Mouse (Mus musculus) midbrain, embryonic 12.5 days (tissue): ENCODE data around the gene Ccr6. TPM values are rescaled to one million over a fixed set of nuclear protein-coding genes. Genes with fewer than 3 reads are reported as not detected.

Source experiments
- ATAC-seq: fragments of 200-750 bp; cut with Nextera tagmentation; 2 replicates; pipeline ENCODE4 v1.8.0; 2017; ENCODE audit warnings: low read depth, moderate TSS enrichment, moderate library complexity; ENCODE audit not compliant: low FRiP score
- H3K27ac ChIP-seq: fragments of 300-500 bp; sonication (generic); replicated peaks from 2 replicates; pipeline ENCODE4 v1.5.1; 2016; ENCODE audit warnings: mild to moderate bottlenecking
- H3K27me3 ChIP-seq: fragments of 300-500 bp; sonication (generic); 2 replicates; pipeline ENCODE4 v1.6.1; 2016; ENCODE audit warnings: mild to moderate bottlenecking
- H3K36me3 ChIP-seq: fragments of 300-500 bp; sonication (generic); 2 replicates; pipeline ENCODE4 v1.6.1; 2016
- H3K4me1 ChIP-seq: fragments of 300-500 bp; sonication (generic); 2 replicates; pipeline ENCODE4 v1.6.1; 2016
- H3K4me2 ChIP-seq: fragments of 300-500 bp; sonication (generic); replicated peaks from 2 replicates; pipeline ENCODE4 v1.6.1; 2016; ENCODE audit warnings: mild to moderate bottlenecking, moderate library complexity
- H3K4me3 ChIP-seq: fragments of 300-500 bp; sonication (generic); 2 replicates; pipeline ENCODE4 v1.5.1; 2016; ENCODE audit warnings: mild to moderate bottlenecking
- H3K9ac ChIP-seq: fragments of 300-500 bp; sonication (generic); replicated peaks from 2 replicates; pipeline ENCODE4 v1.6.1; 2016; ENCODE audit warnings: mild to moderate bottlenecking, moderate library complexity
- H3K9me3 ChIP-seq: fragments of 300-500 bp; sonication (generic); 2 replicates; pipeline ENCODE4 v1.6.1; 2016; ENCODE audit warnings: mild to moderate bottlenecking
- whole genome bisulfite sequencing: fragments of 180-500 bp; shearing (Covaris S2); methylation state at CpG from one replicate; pipeline ENCODE4 v1.1.7; 2016; 5-methylcytosine and 5-hydroxymethylcytosine counted together
- polyA plus RNA-seq: library from polyadenylated mRNA; unstranded; fragments of >200 nt; fragmentation: Nextera tagmentation; extraction: Ambion mirVana; gene quantifications from 2 replicates; pipeline ENCODE4 v1.2.1, GENCODE M21; 2016

The Ccr6 gene
- polyA plus RNA-seq, 1 experiment from 2014 or later: not detected

DNA sequence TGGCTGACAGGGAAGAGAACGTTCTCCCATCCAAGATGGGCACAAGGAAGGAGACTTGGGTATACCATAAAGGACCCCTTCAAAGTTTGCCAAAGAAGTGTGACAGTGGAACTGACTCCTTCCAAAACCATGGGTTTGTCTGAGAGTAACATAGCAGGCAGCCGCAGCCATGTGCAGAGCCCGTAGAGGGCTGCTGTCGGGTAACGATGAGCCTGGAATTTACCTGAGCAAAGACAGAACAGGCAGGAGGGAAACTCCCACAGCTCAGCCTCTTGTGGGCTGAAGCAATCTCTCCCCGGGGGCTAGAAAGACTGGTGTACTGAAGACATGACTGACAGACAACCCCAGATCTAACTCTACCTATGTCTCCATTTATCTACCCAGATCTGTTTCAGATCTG is 24.4 kb upstream of the Ccr6 start:
- 90% methylated on average over 6 of the region's 6 CpGs for WGBS
- Histone ChIP-seq H3K4me3 (no peak overlapping the region), H3K4me2 (no peak overlapping the region), H3K9ac (no peak overlapping the region), H3K27me3 (no peaks in the 10 kb centered on the region), H3K4me1 (no peaks in the 10 kb centered on the region), H3K36me3 (no peaks in the 10 kb centered on the region), H3K9me3 (no peaks in the 10 kb centered on the region; the same call in 1 of the 2 replicates), H3K27ac (no peak overlapping the region)
- no peak for ATAC-seq

GRCm38 (mm10) chr17:8214369-8214768 is 21.5 kb upstream of the Ccr6 start:
- no peak for ATAC-seq
- no peaks in the 10 kb centered on the region for H3K27me3 ChIP-seq
- H3K4me1 ChIP-seq: no peaks in the 10 kb centered on the region
- no peaks in the 10 kb centered on the region for H3K36me3 ChIP-seq
- WGBS: 90% methylated on average over 1 of the region's 1 CpGs
- H3K9ac ChIP-seq: no peak overlapping the region
- no peak overlapping the region for H3K4me2 ChIP-seq
- H3K4me3 ChIP-seq: no peak overlapping the region
- H3K27ac ChIP-seq: no peak overlapping the region
- no peaks in the 10 kb centered on the region for H3K9me3 ChIP-seq

GRCm38 (mm10) chr17:8215016-8215745 is 20.7 kb upstream of the Ccr6 start:
- Histone ChIP-seq H3K27me3 (no peaks in the 10 kb centered on the region), H3K4me3 (no peak overlapping the region), H3K4me2 (no peak overlapping the region), H3K36me3 (no peaks in the 10 kb centered on the region), H3K9me3 (no peaks in the 10 kb centered on the region), H3K9ac (no peak overlapping the region), H3K4me1 (no peaks in the 10 kb centered on the region), H3K27ac (no peak overlapping the region)
- no peak for ATAC-seq
- WGBS: 91% methylated on average over 12 of the region's 12 CpGs

GRCm38 (mm10) chr17:8223225-8223624 is 12.6 kb upstream of the Ccr6 start:
- Histone ChIP-seq H3K9me3 (no peaks in the 10 kb centered on the region), H3K27ac (no peak overlapping the region), H3K4me3 (no peak overlapping the region), H3K4me2 (no peak overlapping the region), H3K9ac (no peak overlapping the region), H3K4me1 (no peaks in the 10 kb centered on the region), H3K36me3 (no peaks in the 10 kb centered on the region), H3K27me3 (no peaks in the 10 kb centered on the region)
- 93% methylated on average over 10 of the region's 10 CpGs for whole genome bisulfite sequencing
- ATAC-seq: no peak

- Histone ChIP-seq H3K27ac (no peak overlapping the region), H3K36me3 (no peaks in the 10 kb centered on the region), H3K4me2 (no peak overlapping the region), H3K4me1 (no peaks in the 10 kb centered on the region), H3K9ac (no peak overlapping the region), H3K9me3 (no peaks in the 10 kb centered on the region), H3K4me3 (no peak overlapping the region), H3K27me3 (no peaks in the 10 kb centered on the region)
- ATAC-seq: no peak
- WGBS: 84% methylated on average over 1 of the region's 1 CpGs
Measured at GRCm38 (mm10) chr17:8224072-8224471, 11.8 kb upstream of the Ccr6 start.

- Histone ChIP-seq H3K4me1 (no peaks in the 10 kb centered on the region), H3K9ac (no peak overlapping the region), H3K27me3 (no peaks in the 10 kb centered on the region), H3K9me3 (no peaks in the 10 kb centered on the region), H3K4me2 (no peak overlapping the region), H3K4me3 (no peak overlapping the region), H3K36me3 (no peaks in the 10 kb centered on the region), H3K27ac (no peak overlapping the region)
- ATAC-seq: no peak
- WGBS: 97% methylated on average over 2 of the region's 2 CpGs
Measured at GRCm38 (mm10) chr17:8225166-8225565, 10.7 kb upstream of the Ccr6 start.

DNA sequence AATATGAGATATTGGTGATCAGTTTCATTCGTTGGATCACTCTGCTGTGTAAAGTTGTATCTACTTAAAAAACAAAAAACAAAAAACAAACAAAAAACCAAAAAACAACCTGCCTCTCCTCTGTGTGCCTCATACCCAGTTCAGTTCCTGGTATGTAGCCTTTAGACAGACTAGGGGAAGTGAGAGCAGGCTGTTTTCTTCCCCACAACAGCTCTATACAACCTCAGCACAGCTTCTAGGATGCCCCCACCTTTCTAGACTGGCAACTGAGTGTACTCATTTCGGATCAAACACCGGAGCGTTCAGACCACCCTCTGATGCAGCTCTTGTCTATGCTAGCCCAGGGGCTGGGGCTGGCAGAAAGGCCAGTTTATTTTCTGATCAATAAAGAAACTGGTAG is 10.1 kb upstream of the Ccr6 start:
- no peaks in the 10 kb centered on the region for H3K9me3 ChIP-seq
- no peaks in the 10 kb centered on the region for H3K27me3 ChIP-seq
- no peaks in the 10 kb centered on the region for H3K36me3 ChIP-seq
- 84% methylated on average over 4 of the region's 4 CpGs for WGBS
- H3K9ac ChIP-seq: no peak overlapping the region
- H3K4me1 ChIP-seq: no peaks in the 10 kb centered on the region
- no peak for ATAC-seq
- no peak overlapping the region for H3K4me3 ChIP-seq
- H3K27ac ChIP-seq: no peak overlapping the region
- H3K4me2 ChIP-seq: no peak overlapping the region

- Histone ChIP-seq H3K36me3 (no peaks in the 10 kb centered on the region), H3K27ac (no peak overlapping the region), H3K9me3 (no peaks in the 10 kb centered on the region), H3K9ac (no peak overlapping the region), H3K4me2 (no peak overlapping the region), H3K27me3 (no peaks in the 10 kb centered on the region), H3K4me1 (no peaks in the 10 kb centered on the region), H3K4me3 (no peak overlapping the region)
- WGBS: 49% methylated on average over 9 of the region's 9 CpGs
- no peak for ATAC-seq
Measured at GRCm38 (mm10) chr17:8228622-8229021, 7.2 kb upstream of the Ccr6 start.

DNA sequence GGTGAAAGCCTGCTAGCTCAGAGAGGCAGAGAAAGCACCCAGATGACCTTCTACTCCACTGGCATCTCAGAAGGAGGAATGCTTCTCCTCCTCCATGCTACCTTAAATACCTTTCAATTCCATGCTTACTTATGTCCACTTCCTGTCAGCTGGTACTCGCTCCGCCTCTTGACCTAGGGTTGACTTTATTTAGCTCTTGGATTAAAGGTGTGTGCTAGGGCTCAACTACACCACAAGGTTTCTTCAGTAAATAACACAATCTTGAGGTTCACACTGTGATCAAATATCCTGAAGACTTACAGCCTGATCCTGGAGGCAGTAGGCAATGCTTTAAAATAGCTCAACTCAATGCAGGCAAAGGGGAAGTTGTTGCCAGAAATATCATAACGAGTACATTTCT is 6.2 kb upstream of the Ccr6 start:
- H3K9ac ChIP-seq: no peak overlapping the region
- no peak overlapping the region for H3K27ac ChIP-seq
- H3K36me3 ChIP-seq: no peaks in the 10 kb centered on the region
- ATAC-seq: no peak
- no peak overlapping the region for H3K4me3 ChIP-seq
- H3K4me1 ChIP-seq: no peaks in the 10 kb centered on the region
- 0 out of 2 replicates have a peak, but pooled peaks cover under 1% of the 10 kb centered on the region for H3K27me3 ChIP-seq
- no peak overlapping the region for H3K4me2 ChIP-seq
- 88% methylated on average over 3 of the region's 3 CpGs for WGBS
- no peaks in the 10 kb centered on the region for H3K9me3 ChIP-seq

DNA sequence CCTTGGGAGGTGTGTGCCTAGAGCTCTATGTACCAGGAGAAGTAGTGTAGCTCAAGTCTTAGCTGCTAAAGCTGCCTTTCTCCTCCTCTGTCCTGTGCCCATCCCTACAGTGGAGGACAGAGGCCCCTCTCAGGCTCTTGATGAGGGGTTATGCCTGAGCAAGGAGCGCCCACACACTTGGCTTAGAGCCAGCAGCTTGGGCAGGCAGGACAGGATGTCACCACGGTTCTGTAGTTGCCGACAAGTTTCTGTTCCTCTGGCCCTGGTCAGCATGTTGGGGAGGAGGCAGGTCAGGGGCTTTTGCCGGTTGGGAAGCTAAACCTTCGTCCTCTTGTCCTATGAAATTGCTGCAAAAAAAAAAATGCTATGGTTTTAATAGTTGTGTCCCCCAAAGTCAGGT is 3.8 kb upstream of the Ccr6 start:
- Histone ChIP-seq H3K4me3 (no peak overlapping the region), H3K27ac (no peak overlapping the region), H3K4me1 (no peaks in the 10 kb centered on the region), H3K4me2 (no peak overlapping the region), H3K36me3 (no peaks in the 10 kb centered on the region), H3K9ac (no peak overlapping the region), H3K27me3 (0 out of 2 replicates have a peak, but pooled peaks cover 4% of the 10 kb centered on the region), H3K9me3 (no peaks in the 10 kb centered on the region)
- no peak for ATAC-seq
- WGBS: 83% methylated on average over 5 of the region's 5 CpGs

DNA sequence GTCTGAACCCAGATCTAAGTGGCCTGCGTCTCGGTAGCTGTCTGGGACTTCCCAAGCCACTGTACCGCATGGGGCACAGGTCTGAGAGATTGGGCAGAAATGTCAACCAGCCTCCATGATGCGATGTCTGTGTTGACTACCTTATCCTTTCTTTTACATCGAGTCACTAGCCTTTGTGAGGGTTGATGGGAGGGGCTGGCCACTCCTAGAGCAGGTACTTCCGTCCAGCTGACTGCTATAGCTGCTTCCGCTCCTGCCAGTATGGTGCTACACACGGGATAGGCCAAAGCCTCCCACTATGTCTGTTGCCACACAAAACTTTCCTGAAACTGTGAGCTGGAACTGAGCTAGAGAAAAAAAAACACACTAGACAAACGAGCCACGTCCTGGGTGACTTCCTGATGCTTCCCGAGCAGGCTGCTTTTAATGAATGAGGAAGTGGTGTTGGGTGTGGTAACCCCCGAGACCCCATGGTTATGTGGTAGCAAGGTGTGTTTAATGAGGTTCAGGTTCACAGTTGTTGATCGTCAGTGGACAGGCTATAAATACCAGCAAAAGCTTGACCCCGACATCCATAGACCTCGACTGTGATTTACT is 2.1 kb upstream of the Ccr6 start:
- H3K36me3 ChIP-seq: no peaks in the 10 kb centered on the region
- no peaks in the 10 kb centered on the region for H3K9me3 ChIP-seq
- 0 out of 2 replicates have a peak, but pooled peaks cover 4% of the 10 kb centered on the region for H3K27me3 ChIP-seq
- ATAC-seq: no peak
- no peak overlapping the region for H3K4me3 ChIP-seq
- 84% methylated on average over 15 of the region's 15 CpGs for WGBS
- H3K4me2 ChIP-seq: no peak overlapping the region
- H3K27ac ChIP-seq: no peak overlapping the region
- H3K4me1 ChIP-seq: no peaks in the 10 kb centered on the region
- H3K9ac ChIP-seq: no peak overlapping the region

GRCm38 (mm10) chr17:8234537-8234936 is 1.3 kb upstream of the Ccr6 start:
- WGBS: 88% methylated on average over 4 of the region's 4 CpGs
- no peaks in the 10 kb centered on the region for H3K36me3 ChIP-seq
- H3K27ac ChIP-seq: no peak overlapping the region
- 0 out of 2 replicates have a peak, but pooled peaks cover 4% of the 10 kb centered on the region for H3K27me3 ChIP-seq
- no peak for ATAC-seq
- H3K9me3 ChIP-seq: no peaks in the 10 kb centered on the region
- H3K4me2 ChIP-seq: no peak overlapping the region
- H3K4me3 ChIP-seq: no peak overlapping the region
- no peak overlapping the region for H3K9ac ChIP-seq
- no peaks in the 10 kb centered on the region for H3K4me1 ChIP-seq
